Mouse (Mus musculus): Measurements from ENCODE around the gene Slc35e1. TPM values are rescaled to one million over a fixed set of nuclear protein-coding genes. Genes with fewer than 3 reads are reported as not detected.
A peak's percentile ranks its signal among the peaks of the same experiment; 100 is the strongest.

Slc35e1 gene
- polyA plus RNA-seq, 1 experiment from 2014 or later = 22.6 TPM

GRCm38 (mm10) chr8:72499521-72500284 is 7.3 kb upstream of the Slc35e1 start:
- no peak for ATAC-seq (ENCODE audit: low FRiP score, low read depth)
- Histone ChIP-seq H3K4me2 (replicated peaks) (no peak overlapping the region), H3K4me1 (no peaks in the 10 kb centered on the region), H3K27me3 (replicated peaks) (no peaks in the 10 kb centered on the region), H3K4me3 (no peak overlapping the region), H3K9ac (no peak overlapping the region), H3K9me3 (no peaks in the 10 kb centered on the region), H3K27ac (no peak overlapping the region), H3K36me3 (peaks cover 24% of the 10 kb centered on the region)
- 91% methylated on average over 2 of the region's 2 CpGs for WGBS

GRCm38 (mm10) chr8:72498527-72498926 is 6.1 kb upstream of the Slc35e1 start:
- WGBS = 89% methylated on average over 4 of the region's 4 CpGs
- Histone ChIP-seq H3K27me3 (replicated peaks) (no peaks in the 10 kb centered on the region), H3K4me2 (replicated peaks) (no peak overlapping the region), H3K36me3 (peaks cover 24% of the 10 kb centered on the region), H3K9ac (no peak overlapping the region), H3K4me3 (no peak overlapping the region), H3K9me3 (no peaks in the 10 kb centered on the region), H3K27ac (no peak overlapping the region), H3K4me1 (peaks cover 3% of the 10 kb centered on the region)
- ATAC-seq (ENCODE audit: low FRiP score, low read depth) = no peak

GRCm38 (mm10) chr8:72497911-72498310 is 5.5 kb upstream of the Slc35e1 start:
- Histone ChIP-seq H3K9me3 (no peaks in the 10 kb centered on the region), H3K27me3 (replicated peaks) (no peaks in the 10 kb centered on the region), H3K4me3 (no peak overlapping the region), H3K36me3 (peaks cover 24% of the 10 kb centered on the region), H3K4me1 (peaks cover 6% of the 10 kb centered on the region), H3K9ac (no peak overlapping the region), H3K4me2 (replicated peaks) (no peak overlapping the region), H3K27ac (no peak overlapping the region)
- WGBS = 83% methylated on average over 1 of the region's 1 CpGs
- ATAC-seq (ENCODE audit: low FRiP score, low read depth) = no peak

DNA sequence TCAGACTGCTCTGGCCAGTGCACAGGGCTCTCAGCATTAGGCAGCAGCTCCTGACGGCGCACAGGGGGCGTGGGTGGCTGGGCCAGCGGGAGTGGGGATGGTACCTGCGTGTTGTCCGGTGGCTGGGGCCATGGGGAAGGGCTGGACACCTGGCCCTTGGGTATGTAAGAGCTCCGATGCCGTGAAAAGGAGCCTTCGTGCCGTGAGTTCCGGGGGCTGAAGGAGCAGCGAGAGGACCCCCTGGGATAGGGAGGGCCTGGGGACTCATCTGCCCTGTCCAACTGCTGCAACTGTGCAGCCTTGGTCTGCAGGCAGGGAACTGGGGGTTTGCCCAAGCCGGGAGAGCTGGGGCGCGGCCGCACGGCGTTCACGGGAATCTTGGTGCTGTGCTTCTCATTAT is 3.8 kb upstream of the Slc35e1 start:
- ATAC-seq (ENCODE audit: low FRiP score, low read depth) = no peak
- Histone ChIP-seq H3K4me2 (replicated peaks) (no peak overlapping the region), H3K9ac (peak overlapping the region; percentile 3; the same call in 1 of the 2 replicates), H3K36me3 (peaks cover 24% of the 10 kb centered on the region), H3K27me3 (replicated peaks) (no peaks in the 10 kb centered on the region), H3K4me1 (peaks cover 14% of the 10 kb centered on the region), H3K27ac (no peak overlapping the region), H3K4me3 (no peak overlapping the region), H3K9me3 (no peaks in the 10 kb centered on the region)
- 93% methylated on average over 19 of the region's 19 CpGs for WGBS

GRCm38 (mm10) chr8:72495411-72496111 is 3.1 kb upstream of the Slc35e1 start:
- Histone ChIP-seq H3K4me1 (peaks cover 16% of the 10 kb centered on the region), H3K27me3 (replicated peaks) (no peaks in the 10 kb centered on the region), H3K9me3 (no peaks in the 10 kb centered on the region), H3K4me2 (replicated peaks) (no peak overlapping the region), H3K4me3 (no peak overlapping the region), H3K36me3 (peaks cover 24% of the 10 kb centered on the region), H3K27ac (no peak overlapping the region), H3K9ac (no peak overlapping the region)
- ATAC-seq (ENCODE audit: low FRiP score, low read depth) = no peak
- 89% methylated on average over 23 of the region's 23 CpGs for WGBS

GRCm38 (mm10) chr8:72493381-72493780 is 967 bp upstream of the Slc35e1 start:
- Histone ChIP-seq H3K9ac (peak overlapping the region; percentile 65), H3K4me2 (replicated peaks) (peak overlapping the region; percentile 76), H3K27ac (0 out of 2 replicates have a peak overlapping the region, but pooled peaks have one; percentile 3), H3K36me3 (peaks cover 34% of the 10 kb centered on the region), H3K4me1 (peaks cover 16% of the 10 kb centered on the region), H3K4me3 (peak overlapping the region; percentile 91), H3K27me3 (replicated peaks) (no peaks in the 10 kb centered on the region), H3K9me3 (no peaks in the 10 kb centered on the region)
- WGBS = 16% methylated on average over 8 of the region's 8 CpGs
- no peak for ATAC-seq (ENCODE audit: low FRiP score, low read depth)

DNA sequence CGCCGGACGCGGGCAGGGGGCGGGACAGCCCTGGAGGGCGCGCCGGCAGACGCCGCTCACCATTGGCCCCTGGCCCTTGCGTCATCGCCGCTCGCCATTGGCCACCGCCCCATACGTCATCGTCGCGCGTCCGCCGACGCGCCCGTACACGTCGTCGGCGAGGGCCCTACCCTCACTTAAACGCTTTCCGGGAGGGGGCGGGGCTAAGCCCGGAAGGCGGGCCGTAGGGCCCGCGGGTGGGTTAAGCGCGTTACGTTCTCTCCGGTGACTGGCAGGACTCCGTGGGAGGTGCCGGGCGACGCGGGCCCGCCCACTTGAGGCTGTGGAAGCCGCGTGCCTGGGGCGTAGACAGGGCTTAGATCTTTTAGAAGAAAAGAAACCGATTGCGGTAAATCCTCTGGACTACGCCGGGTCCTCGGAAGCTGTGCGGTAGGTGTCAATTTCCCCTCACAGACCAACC is 238 bp upstream of the Slc35e1 start:
- WGBS = under 1% methylated on average over 55 of the region's 56 CpGs
- Histone ChIP-seq H3K27ac (0 out of 2 replicates have a peak overlapping the region, but pooled peaks have one; percentile 3), H3K36me3 (peaks cover 40% of the 10 kb centered on the region), H3K9ac (peak overlapping the region; percentile 87), H3K4me1 (peaks cover 16% of the 10 kb centered on the region), H3K4me2 (replicated peaks) (peak overlapping the region; percentile 93), H3K27me3 (replicated peaks) (no peaks in the 10 kb centered on the region), H3K4me3 (peak overlapping the region; percentile 91), H3K9me3 (no peaks in the 10 kb centered on the region)
- peak; percentile 96 for ATAC-seq (ENCODE audit: low FRiP score, low read depth)

DNA sequence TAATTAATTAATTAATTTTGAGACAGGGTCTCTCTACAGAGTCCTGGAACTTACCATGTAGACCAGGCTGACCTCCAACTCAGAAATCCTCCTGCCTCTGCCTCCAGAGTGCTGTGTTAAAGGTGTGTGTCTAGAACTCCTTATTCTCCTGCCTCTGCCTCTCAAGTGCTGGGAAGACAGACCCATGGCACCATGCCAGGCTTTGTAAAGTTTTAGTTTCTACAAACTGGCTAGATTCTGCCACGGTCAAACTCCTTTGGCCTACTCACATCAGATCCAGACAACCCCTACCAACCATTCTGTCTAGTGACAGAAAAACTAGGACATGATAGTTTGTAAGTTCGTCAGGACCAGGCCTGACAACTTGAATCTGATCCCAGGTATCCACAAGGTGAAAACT is 1.4 kb downstream of the Slc35e1 start:
- Histone ChIP-seq H3K9me3 (no peaks in the 10 kb centered on the region), H3K4me2 (replicated peaks) (peak overlapping the region; percentile 93), H3K4me1 (peaks cover 16% of the 10 kb centered on the region), H3K4me3 (peak overlapping the region; percentile 91; the same call in 1 of the 2 replicates), H3K27me3 (replicated peaks) (no peaks in the 10 kb centered on the region), H3K36me3 (peaks cover 37% of the 10 kb centered on the region), H3K27ac (no peak overlapping the region), H3K9ac (no peak overlapping the region)
- 89% methylated on average over 2 of the region's 2 CpGs for WGBS
- no peak for ATAC-seq (ENCODE audit: low FRiP score, low read depth)

GRCm38 (mm10) chr8:72487014-72487413 is 5.4 kb downstream of the Slc35e1 start:
- Histone ChIP-seq H3K9me3 (no peaks in the 10 kb centered on the region), H3K4me2 (replicated peaks) (no peak overlapping the region), H3K4me3 (no peak overlapping the region), H3K27me3 (replicated peaks) (no peaks in the 10 kb centered on the region), H3K27ac (no peak overlapping the region), H3K4me1 (peaks cover 10% of the 10 kb centered on the region), H3K36me3 (peaks cover 52% of the 10 kb centered on the region), H3K9ac (no peak overlapping the region)
- ATAC-seq (ENCODE audit: low FRiP score, low read depth) = no peak

GRCm38 (mm10) chr8:72485456-72486199 is 6.8 kb downstream of the Slc35e1 start:
- no peak for ATAC-seq (ENCODE audit: low FRiP score, low read depth)
- H3K9me3 ChIP-seq = no peaks in the 10 kb centered on the region
- no peaks in the 10 kb centered on the region for H3K4me1 ChIP-seq
- no peak overlapping the region for H3K4me2 ChIP-seq (replicated peaks)
- H3K4me3 ChIP-seq = no peak overlapping the region
- no peak overlapping the region for H3K9ac ChIP-seq
- 91% methylated on average over 6 of the region's 6 CpGs for WGBS
- H3K36me3 ChIP-seq = peaks cover 56% of the 10 kb centered on the region
- H3K27me3 ChIP-seq (replicated peaks) = no peaks in the 10 kb centered on the region
- H3K27ac ChIP-seq = no peak overlapping the region

DNA sequence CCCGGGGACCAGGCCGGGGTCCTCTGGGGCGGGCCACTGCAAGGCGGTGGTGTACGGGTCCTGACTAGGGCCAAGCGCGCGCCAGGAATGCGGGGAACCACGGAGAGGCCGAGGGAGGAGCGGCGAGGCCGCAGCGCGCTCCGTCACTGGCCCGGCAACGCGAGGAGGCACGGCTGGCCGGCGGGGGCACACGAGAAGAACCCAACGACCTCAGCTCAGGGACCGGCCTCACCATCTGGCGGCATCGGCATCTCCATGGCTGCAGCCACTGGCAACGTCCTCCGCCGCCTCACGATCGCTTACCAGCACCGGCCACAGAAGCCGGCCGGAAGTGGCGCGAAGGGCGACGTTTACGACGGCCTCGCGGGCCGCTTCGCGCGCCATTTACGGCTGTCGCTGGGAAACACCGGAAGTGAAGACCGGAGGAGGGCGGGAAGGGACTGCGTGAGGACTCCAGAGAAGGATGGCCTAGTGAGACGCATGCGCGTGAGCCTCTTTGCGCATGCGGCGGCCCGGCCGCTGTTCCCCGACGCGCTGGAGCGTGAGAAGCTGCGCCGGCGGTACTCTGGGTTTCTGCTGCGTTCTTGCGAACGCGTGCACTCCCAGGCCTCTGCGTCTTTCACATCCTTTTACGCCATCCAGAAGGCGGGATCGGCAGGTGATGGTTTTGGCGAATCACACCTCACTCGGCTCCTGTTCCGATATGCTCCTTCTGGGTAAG is 17.4 kb downstream of the Slc35e1 start, which contains the start of gene Cherp:
Cherp (minus strand) TSS at position 401 of the 721 bp plus-strand sequence.
- H3K27me3 ChIP-seq (replicated peaks) = no peaks in the 10 kb centered on the region
- peak; percentile 98 for ATAC-seq (ENCODE audit: low FRiP score, low read depth)
- H3K27ac ChIP-seq = peak within 1 kb of the TSS; percentile 74
- peak within 1 kb of the TSS; percentile 99 for H3K4me2 ChIP-seq (replicated peaks)
- peak within 1 kb of the TSS; percentile 89 for H3K9ac ChIP-seq
- no peaks in the 10 kb centered on the region for H3K9me3 ChIP-seq
- H3K4me3 ChIP-seq = peak within 1 kb of the TSS; percentile 90
- H3K36me3 ChIP-seq = peaks cover 29% of the 10 kb centered on the region
- under 1% methylated on average over 80 of the region's 80 CpGs for WGBS
- H3K4me1 ChIP-seq = peaks cover 12% of the 10 kb centered on the region

Measured in neural tube, embryonic 12.5 days (tissue).